Mouse (Mus musculus) T-helper 1 cell (primary cell): Measurements from ENCODE around the gene Mei1.

Experiments used
- in situ Hi-C: fragments of 300-600 bp; cut with MboI, MseI; formaldehyde crosslinking; loops from one replicate; pipeline ENCODE4 v1.15.1; 2025; ENCODE audit warnings: high pct_unique_total_duplicates

Mei1 gene

DNA sequence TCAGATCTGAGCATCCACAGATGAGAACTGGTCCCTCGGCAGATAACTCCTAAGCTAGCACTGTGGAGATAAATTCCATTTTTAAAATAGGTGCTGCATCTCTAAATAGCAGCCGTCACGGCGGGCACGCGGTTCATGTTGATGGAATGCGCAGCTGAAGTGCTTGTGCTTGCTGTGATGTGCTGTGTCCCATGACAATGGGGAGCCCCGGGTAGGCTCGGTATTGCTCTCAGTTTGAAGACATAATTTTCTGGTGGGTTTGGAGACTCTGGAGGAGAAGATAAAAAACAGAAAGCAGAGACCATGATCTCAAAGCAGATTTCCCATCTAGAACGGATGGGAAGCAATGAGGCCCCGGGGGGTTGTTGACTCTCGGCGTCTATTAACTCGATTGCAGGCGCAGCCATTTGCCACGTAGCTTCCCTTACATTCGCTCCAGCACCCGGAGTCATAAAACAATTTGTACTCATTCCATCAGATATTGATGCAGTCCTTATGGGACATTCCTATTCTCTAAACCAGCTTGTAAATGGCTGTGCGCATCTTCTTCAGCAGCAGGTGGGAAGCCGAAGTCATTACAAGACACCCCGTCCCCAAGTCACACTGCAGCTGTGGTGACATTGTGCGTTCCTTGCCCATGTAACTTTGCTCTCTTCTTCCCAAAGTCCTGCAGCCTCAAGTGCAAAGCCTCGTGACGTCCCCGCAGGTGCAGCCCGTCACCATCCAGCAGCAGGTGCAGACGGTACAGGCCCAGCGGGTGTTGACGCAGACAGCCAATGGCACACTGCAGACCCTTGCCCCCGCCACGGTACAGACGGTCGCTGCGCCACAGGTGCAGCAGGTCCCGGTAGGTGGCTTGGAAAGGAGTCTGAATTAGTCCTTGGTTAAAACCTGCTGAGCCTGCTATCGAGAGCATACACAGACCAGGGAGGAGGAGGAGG, 100.9 kb downstream of the Mei1 start:
- in situ Hi-C loops = no loop called here

DNA sequence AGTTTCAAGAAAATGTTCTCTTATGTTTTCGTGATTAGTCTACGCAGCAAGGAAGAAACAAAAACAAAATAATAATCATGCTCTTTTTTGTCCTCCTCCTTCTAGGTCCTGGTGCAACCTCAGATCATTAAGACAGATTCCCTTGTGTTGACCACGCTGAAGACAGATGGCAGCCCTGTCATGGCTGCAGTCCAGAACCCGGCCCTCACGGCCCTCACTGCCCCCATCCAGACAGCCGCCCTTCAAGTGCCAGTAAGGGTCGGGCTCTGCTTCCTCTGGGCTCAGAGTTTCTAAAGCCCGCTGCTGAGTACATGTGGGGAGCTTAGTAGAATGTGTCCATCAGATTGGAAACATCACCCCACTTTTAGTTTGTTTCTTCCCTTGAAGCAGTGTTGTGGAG, 102.9 kb downstream of the Mei1 start:
- in situ Hi-C loops = no loop called here

DNA sequence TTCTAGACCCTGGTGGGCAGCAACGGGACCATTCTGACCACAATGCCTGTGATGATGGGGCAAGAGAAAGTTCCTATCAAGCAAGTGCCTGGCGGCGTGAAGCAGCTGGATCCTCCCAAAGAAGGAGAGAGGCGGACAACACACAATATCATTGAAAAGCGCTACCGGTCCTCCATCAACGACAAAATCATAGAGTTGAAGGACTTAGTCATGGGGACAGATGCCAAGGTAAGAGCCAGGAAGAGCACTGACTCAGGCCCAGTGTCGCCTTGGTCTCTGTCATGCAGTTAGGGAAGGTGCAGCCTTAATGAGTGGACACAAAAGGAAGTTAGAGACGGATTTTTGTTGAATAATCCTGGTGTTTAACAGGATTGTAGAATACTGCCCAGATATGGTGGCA, 105.3 kb downstream of the Mei1 start:
- in situ Hi-C loops = no loop called here
